Mouse (Mus musculus) heart, adult 18-20 months (tissue): Measurements from ENCODE around the gene Fam76b. TPM values are rescaled to one million over a fixed set of nuclear protein-coding genes. Genes with fewer than 3 reads are reported as not detected.

Source experiments
- DNase-seq, 2 experiments: peaks; one replicate each; pipeline ENCODE4 v3.0.0; 2021 to 2022; ENCODE audit warnings: mixed read lengths in 1 of 2
- total RNA-seq, 2 experiments: library from RNA; stranded (reverse); gene quantifications; 2 replicates each; pipeline ENCODE4 v1.2.3; 2021

The Fam76b gene
- total RNA-seq, 2 experiments from 2014 or later, result 6.4 to 7.2 TPM

DNA sequence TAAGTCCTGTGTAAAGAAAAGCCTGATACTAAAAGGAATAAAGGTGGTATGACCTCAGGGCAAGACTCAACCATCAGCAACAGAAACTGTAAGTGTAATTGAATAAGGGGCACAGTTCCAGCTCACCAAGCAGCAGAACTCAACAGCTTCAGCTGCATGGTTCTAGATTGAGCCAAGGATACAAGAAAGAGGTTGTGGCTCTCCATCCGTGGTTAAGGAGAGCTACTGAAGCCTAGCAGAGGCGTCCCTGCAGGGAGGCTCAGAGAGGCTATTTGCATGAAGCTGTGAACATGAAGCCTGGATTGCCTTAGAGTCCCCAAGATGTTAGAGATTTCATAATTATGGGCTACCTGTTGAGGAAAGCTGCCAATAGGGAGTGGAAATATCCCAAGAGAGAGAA lies 40.1 kb downstream of the Fam76b start:
- no peak for DNase-seq

DNA sequence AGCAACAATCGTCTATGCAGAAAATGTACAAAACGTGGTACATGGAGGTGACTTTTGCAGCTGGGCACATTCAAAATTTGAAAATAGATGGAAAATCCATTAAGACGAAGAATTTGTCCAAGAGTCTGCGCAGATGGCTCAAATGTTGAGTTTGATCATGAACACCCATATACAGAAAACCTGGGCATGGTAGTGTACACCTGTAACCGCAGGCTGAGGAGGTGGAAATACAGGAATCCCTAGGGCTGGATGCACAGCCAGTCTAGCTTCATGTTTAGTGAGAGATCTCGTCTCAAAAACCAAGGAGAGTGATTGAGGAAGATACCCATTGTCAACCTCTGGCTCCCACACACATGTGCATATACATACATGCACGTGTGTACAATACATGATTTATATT lies 44.1 kb downstream of the Fam76b start:
- no peak for DNase-seq

DNA sequence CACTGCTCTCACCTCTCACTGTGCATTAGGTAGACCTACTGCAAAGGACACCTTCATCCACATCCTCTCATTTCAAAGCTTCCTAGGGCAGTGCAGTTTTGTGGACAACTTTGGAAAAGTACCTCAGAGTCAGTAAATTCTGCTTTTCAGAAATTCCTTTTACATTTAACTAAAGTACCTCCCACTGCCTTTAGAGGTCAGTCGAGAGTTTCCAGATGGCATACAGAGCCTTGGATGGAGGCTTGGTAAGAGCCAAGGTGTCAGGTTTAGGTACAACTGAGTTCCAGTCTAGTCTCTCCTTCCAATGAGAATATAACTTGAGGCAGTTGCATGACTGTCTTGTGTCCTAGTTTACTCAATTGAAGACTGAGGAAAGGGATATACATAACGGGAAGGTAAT lies 46.8 kb downstream of the Fam76b start:
- no peak for DNase-seq

DNA sequence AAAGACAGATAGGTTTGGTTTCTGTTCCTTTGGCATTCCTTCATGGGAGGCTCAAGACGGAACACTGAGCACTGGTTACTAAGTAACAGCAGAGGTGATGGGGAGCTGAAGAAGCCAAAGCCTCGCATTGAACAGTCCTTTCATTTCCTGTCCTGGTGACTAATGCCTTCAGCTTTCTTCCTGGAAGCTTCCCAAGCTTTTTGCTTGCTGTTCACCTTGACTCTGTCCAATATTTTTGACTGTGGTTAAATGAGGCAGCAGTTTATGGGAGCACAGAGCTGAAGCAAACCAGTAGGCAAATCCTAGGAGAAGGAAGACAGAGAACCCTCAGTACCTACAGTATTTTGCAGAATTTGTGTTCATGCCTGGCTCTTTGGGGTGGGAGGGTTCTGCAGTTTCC lies 47.8 kb downstream of the Fam76b start:
- DNase-seq, result peak in 1 of 2 experiments; percentile 19

DNA sequence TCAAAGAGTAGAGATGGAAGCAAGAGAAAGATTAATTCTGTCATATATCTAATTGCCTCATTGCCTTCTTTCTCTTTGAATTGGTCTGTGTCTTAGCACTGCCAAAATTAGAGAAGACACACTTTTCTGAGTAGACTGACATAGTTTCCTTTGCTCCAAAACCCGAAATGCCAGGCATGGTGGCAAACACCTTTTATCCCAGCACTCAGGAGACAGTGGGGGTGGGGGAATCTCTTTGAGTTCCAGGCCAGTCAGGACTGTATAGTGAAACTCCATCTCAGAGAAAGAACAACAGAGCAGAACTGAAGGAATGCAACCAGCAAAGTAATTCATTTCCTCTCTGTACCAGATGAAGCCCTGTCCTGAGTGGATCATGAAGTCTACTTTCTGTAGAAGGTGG lies 53.2 kb downstream of the Fam76b start:
- DNase-seq, result no peak

DNA sequence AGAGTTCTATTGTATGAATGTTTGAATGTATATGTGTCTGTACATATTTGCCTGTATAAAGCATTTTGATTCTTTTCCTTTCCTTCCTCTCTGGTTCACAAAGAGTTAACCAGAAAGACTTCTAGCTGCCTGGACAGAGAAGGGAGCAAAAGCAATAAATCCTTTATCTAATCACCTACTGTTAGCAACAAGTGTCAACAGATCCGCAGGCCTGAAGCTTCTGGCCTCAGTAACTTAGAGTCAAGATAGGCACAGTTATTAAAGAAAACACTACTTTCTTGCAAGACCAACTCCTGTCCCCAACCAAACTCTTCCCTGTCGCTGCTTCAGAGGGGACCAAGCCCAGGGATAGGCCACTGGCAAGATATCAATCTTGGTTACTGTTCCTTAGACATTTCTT lies 55.0 kb downstream of the Fam76b start:
- DNase-seq, result no peak

DNA sequence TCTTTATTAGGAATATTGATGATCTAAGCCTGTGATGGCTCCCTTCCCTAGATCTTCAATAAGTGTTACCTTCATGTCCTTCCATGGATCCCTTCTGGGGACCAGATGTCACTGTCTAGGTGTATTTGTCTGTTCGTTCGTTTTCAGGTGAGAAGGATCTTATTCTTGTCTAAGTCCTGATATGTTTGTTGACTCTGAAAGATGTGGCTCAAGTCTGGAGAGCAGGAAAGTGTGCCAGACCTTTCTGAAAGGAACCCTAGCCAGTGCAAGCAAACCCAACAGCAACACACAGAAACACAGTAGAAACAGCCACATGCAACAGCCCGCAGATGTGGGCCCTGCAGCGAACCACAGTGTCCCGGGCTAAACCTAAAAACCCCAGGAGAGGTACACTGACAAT lies 61.5 kb downstream of the Fam76b start:
- DNase-seq, result no peak

DNA sequence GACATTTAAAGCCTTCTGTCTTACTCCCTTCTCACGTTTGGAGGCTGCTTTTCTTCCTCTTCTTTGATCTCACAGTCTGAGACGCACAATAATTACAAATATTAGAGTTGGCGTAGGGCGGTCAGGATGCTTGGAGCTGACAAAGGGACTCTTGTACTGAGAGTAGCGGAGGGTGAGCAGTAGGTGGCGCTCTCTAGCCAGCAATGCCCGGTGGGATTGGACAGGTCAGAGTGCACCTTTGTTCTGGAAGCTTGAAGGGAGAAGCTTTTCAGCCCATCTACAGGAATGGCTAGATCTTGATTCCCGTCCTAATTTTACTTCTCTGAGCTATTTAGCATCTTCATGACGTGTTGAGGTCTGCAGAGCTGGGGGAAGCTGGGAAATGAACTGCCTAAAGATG lies 62.1 kb downstream of the Fam76b start:
- DNase-seq, result peak; percentile 71 to 91

DNA sequence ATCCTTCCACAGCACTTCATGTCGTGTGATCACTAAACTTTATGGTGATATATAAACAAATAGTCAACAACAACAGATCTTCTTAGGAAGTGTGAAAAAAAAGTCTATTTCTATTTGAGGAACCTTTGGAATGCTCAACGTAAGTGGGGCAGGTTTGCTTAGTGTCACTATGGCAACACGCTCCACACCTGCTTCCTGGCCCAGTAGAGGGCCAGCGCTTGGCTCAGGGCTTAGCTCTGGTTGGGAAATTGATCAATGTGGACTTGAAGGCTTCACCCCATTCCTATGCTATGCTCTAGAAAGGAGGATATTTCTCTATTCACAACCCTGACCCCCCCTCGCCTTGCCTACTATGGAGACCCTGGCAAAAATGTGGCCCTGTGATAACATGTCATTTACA lies 62.7 kb downstream of the Fam76b start:
- DNase-seq, result no peak

DNA sequence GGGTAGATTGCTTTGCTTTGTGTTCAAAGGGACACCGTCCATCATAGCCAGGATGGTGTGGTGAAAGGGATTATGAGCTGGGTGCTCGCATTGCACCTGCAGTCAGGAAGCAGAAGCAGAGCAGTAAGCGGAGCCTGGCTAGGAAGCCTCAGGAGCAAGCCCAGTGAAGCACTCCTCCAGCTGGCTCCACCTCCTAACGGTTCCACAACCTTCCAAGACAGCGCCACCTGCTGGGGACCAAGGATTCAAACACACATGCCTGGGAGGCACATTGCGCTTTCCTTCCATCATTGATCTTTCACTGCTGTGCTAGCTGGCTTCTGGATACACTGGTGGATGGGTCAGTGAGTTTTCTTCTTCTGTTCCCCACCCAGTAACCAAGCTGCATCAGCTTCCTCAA lies 64.4 kb downstream of the Fam76b start:
- DNase-seq, result no peak

DNA sequence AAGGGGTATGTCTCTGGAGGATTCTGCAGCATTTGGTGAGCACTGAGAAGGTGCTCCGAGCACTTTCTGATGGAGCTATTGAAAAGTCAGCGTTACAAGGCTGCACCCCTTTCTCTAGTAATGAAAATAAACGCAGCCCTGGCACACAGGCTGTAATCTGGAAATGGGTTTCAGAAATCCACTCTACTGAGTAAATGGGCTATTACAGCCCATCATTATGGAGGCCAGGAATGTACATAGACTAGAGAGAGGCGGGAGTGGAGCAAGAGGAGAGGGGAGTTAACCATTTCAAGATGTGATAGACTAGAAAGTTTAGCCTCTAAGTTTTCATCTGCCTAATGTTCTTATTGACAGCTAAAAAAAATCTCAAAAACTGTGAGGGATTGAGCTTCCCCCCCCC lies 65.5 kb downstream of the Fam76b start:
- no peak for DNase-seq

DNA sequence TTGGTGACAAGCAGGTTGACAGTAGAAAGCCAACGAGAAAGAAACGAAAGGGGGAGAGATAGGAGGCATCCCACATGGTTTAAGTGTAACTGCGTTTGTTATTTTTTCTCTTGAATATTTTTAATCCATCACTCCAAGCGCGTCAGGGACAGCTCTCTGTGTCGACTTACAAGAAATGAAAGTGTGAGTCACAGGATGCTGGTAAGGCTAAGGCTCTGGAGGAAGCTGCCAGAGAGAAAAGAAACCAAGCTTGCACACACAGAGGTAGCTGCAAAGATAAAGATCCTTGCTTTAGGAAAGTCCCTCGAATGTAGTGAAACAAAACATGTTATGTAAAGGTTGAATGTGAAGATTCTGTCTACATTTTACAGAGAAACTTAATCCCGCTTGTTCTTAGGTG lies 67.0 kb downstream of the Fam76b start:
- DNase-seq, result no peak

DNA sequence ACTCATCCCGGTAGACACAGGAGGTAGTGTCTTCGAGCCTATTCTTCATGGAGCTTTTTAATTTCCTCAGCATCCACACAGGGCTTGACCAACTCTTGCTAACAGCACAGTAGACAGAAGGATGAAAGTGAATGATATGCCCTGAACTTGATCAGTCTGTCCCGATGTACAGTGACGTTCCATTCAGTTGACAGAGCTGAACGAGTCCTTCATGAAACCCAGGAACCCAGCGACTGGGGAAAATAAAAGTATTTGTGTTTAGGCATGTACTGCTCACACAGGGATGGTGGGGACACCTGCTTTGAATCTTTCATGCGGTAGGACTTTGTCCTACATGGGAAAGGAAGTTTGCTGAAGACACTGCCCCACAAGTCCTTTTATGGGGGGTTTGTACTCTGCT lies 67.4 kb downstream of the Fam76b start:
- DNase-seq, result no peak

DNA sequence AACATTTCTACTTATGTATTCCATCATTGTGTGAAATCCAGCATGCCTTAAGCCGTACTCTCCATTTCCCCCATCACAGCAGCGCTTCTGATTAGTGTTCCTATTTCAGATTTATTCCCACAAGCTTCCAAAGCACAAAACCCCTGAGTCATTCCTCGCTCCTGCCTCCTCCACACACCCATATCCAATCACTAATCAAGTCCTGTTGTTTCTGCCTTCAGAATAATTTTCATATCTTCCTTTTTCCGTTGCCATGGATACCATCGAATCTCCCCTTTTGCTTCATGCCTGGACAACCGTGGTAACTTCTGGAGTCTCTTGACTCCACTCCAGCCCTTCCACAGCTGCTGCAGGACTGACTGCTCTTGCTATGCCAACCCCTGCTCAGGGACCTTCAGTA lies 68.5 kb downstream of the Fam76b start:
- DNase-seq, result peak in 1 of 2 experiments; percentile 13

DNA sequence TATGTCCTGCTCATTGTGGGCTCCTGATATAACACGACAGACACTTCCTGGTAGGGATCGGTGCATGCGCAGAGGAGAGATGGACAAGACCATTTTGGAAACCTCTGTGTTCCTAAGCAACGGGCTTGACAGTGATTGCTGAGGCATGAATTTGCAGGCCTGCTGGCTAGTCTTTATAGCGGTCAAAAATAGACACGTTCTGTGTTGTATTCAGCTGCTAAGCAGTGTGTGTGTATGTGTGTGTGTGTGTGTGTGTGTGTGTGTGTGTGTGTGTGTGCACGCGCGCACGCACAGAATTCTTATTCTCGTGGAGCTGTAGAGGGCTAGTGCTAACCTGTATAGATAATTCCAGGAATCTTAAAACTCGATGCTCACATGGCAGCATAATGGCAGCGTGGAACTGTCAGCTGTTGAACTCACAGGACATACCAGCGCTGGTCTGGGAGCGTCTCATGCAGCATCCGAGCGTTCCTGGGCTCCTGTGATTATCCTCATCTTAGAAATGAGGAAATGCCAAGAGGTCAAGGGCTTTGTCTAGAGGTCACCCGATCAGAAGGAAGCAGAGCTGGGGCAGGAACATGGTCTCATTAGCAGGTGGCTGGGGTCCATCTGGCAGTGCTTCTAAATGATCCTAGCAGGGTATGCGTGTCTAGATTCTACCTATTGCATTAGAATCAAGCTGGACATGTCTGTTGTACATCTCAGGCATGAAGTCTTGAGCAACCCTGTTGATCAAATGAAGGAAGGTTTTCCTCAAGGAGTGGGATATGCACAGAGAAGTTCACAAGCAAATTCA lies 71.2 kb downstream of the Fam76b start:
- DNase-seq, result peak; percentile 44 to 50

DNA sequence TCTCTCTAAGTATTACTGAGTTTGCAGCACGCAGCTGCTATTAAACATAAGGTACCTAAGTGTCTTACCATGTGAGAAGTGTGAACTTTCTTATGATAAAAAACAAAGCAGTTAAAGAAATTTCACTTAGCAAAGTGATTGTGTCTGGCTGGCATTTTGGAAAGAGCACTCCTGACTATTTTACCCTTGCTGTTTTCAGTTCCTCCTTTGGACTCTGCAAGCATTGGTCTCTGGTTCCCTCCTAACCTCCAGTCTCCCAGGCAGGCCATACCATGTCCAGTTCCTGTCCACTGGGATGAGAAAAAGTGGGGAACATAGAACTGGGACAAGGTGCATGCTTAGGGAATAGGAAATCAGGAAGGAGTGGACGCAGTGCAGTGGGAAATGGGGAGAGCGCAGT lies 74.5 kb downstream of the Fam76b start:
- DNase-seq, result no peak

DNA sequence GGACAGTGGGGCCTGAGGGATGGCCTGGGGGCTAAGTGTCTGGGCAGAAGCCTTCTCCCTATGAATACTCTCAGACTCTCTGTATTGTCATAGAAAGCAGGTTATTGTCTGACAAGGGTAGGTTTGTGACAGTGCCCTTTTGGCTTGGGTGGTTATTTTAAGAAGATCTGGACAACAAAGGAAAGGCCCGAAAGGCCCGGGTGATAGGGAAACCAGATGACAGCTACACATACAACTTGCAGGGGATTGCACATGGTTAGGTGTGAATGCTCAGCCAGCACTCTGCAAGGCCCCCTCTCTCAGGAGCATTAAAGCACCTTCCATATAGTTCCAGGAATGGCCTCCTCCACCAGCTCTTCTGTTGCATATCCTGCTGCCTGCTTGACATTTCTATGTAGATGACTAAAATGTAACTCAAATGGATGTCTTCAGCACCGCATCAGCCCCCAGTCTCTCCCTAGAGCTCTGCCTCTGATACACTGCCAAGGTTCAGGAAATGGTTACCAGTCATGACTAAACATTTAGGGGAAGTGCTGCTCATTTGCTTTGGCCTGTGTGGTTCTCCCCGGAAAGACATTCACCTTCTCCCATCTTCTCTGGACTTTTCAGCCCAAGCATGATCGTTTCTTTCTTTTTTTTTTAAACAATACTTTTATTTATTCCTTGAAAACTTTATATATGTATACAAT lies 76.7 kb downstream of the Fam76b start:
- DNase-seq, result no peak

Other genes starting within 250 kb of the Fam76b start
- 10 to 100 TPM; 18.5 to 20.0 TPM for gene Mtmr2, start 79.3 kb upstream of the Fam76b start, total RNA-seq
- gene Cep57, start 609 bp upstream of the Fam76b start, total RNA-seq, result 1 to 10 TPM; 7.6 to 8.8 TPM